In the genomic region with DNA sequence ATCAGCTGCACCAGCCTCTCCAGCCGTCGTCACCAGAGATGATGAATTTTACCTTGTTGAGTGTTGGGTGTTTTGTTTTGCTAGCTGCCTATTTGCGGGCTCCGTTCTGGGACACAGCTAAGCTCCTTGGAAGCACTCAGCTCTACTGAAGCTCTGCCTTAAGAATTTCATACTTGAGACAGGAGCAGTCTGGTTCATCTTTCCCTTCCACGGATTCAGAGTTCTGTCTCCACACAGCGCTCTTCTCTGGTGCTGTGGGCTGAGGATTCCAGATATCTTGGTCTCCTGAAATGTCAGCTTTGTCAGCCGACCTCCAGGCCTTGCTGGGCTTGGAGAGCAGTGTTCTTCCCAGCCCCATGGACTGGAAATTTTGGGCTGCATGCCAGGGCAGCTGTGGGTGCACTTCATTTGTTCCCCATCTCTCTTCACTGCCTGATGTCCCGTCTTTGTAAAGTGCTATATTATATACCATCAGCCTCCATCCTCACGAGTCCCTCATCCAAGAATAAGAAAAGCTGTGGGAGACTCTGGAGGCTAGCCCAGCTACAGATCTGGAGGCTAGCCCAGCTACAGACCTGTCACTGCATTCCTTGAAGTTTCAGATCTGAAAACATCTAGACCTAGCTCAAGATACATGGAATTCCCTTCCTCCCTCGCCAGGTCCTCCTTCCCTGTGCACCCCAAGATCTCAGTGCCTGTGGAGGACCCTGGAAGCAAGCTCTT, we compare ENCODE assay signal across 18 mouse cellular contexts.
"Had no signal": no experiment of that assay in that cellular context is flagged by ENCODE, and none has a peak within 500 bp of the region (broad histone marks: within the 10 kb centered on the region; RNA-seq: fewer than 3 reads in every experiment).

No protein-coding gene starts in this region.

- ATAC-seq: inflammation-experienced regulatory T-cells, adult 6 months; liver, postnatal 0 days; midbrain, embryonic 15.5 days had no signal

- DNase-seq: kidney, adult 11 months; kidney, adult 9 months; kidney, postnatal 36 days; liver; liver, embryonic 13.5 days; liver, postnatal 0 days; lung, postnatal 14 days; thymus, adult 2 months; thymus, postnatal 25 days had no signal

- H3K27ac ChIP-seq: kidney, postnatal 0 days; limb, embryonic 12.5 days; liver, embryonic 13.5 days; lung, embryonic 15.5 days; macrophage; midbrain, embryonic 15.5 days; neural tube, embryonic 12.5 days; stomach, embryonic 15.5 days had no signal

- H3K4me3 ChIP-seq: limb, embryonic 12.5 days; liver, embryonic 13.5 days; lung, embryonic 15.5 days; megakaryocyte, embryonic 14.5 days; midbrain, embryonic 15.5 days; neural tube, embryonic 12.5 days; stomach, embryonic 15.5 days had no signal
